Comparison of ENCODE assay signal across 9 mouse cellular contexts in genomic region chr16:91884196-91884595, GRCm38 (mm10).
DNase-seq lines count a peak whose midpoint lies in the region; ATAC-seq and TF ChIP-seq lines count a peak whose summit lies in the region.
"Had no signal": no experiment of that assay in that cellular context is flagged by ENCODE, and none has a peak within 500 bp of the region (broad histone marks: within the 10 kb centered on the region; RNA-seq: fewer than 3 reads in every experiment).

No protein-coding gene starts in this region.

- no peaks in the 10 kb centered on the region for H3K9me3 ChIP-seq in hindbrain, embryonic 13.5 days

- WGBS in lung, adult 2 months = 69% methylated on average over 5 of the region's 5 CpGs
- WGBS in hindbrain, embryonic 13.5 days = 55% methylated on average over 5 of the region's 5 CpGs

- no peak overlapping the region for H3K9ac ChIP-seq in hindbrain, embryonic 13.5 days
- H3K9ac ChIP-seq: limb, embryonic 13.5 days had no signal

- TF ChIP-seq CTCF in lung, adult 2 months (IDR thresholded peaks at IDR 0.05; ENCODE audit: insufficient read depth, low read length) = peak; percentile 81

- H3K4me3 ChIP-seq in lung, adult 2 months (replicated peaks; ENCODE audit: extremely low read depth, low read depth, low read length) = no peak overlapping the region
- H3K4me3 ChIP-seq in hindbrain, embryonic 13.5 days = no peak overlapping the region
- H3K4me3 ChIP-seq: limb, embryonic 13.5 days had no signal

- no peak overlapping the region for H3K4me2 ChIP-seq in hindbrain, embryonic 13.5 days
- H3K4me2 ChIP-seq: limb, embryonic 13.5 days had no signal

- peak; percentile 64 for DNase-seq in adrenal gland, postnatal 14 days
- no peak for DNase-seq in adrenal gland, adult 2 months
- DNase-seq in lung, adult 2 months = peak; percentile 51
- no peak for DNase-seq in lung, postnatal 25 days (ENCODE audit: low spot score)
- DNase-seq in forelimb bud, embryonic 11.5 days (ENCODE audit: low read depth, low spot score) = peak; percentile 41
- peak; percentile 31 to 66 for DNase-seq in natural killer cell, adult 2 months (ENCODE audit: low spot score in 2 of 2)
- DNase-seq in right cerebral cortex, postnatal 4 days = no peak

- no peaks in the 10 kb centered on the region for H3K4me1 ChIP-seq in lung, adult 2 months (ENCODE audit: control insufficient read depth, insufficient read depth, low read length)
- peaks cover 10% of the 10 kb centered on the region for H3K4me1 ChIP-seq in hindbrain, embryonic 13.5 days (replicated peaks)

- H3K27ac ChIP-seq in hindbrain, embryonic 13.5 days = no peak overlapping the region

- H3K36me3 ChIP-seq in hindbrain, embryonic 13.5 days = peaks cover 49% of the 10 kb centered on the region

- ATAC-seq in hindbrain, embryonic 13.5 days (ENCODE audit: low FRiP score) = no peak

- TF ChIP-seq POLR2A in lung, adult 2 months (IDR thresholded peaks at IDR 0.05; ENCODE audit: borderline replicate concordance, extremely low read depth, low read depth, low read length) = no peak

- H3K27me3 ChIP-seq in hindbrain, embryonic 13.5 days = no peaks in the 10 kb centered on the region
- H3K27me3 ChIP-seq: limb, embryonic 13.5 days had no signal

Comparison
In these comparisons a context has a peak if more than half of its experiments do, and no peak if none do; other contexts are left out.
1. DNase-seq: peak in adrenal gland, postnatal 14 days (single experiment), lung, adult 2 months (single experiment), forelimb bud, embryonic 11.5 days (single experiment) and natural killer cell, adult 2 months (2 of 2); none in adrenal gland, adult 2 months (single experiment), lung, postnatal 25 days (single experiment) and right cerebral cortex, postnatal 4 days (single experiment).